Mouse (Mus musculus) heart, embryonic 14.5 days (tissue): ENCODE data around the gene Gm4297. TPM values are rescaled to one million over a fixed set of nuclear protein-coding genes. Genes with fewer than 3 reads are reported as not detected.
"Not testable (repeated sequence)": the region's sequence is repeated elsewhere in the genome, so short reads cannot be mapped to it uniquely, and the experiment has no call there.

Source experiments
- ATAC-seq: fragments of 200-750 bp; cut with Nextera tagmentation; 2 replicates; pipeline ENCODE4 v1.8.0; 2017; ENCODE audit warnings: low read depth, moderate TSS enrichment; ENCODE audit not compliant: insufficient number of reproducible peaks, insufficient read depth, low FRiP score
- H3K27ac ChIP-seq, 2 experiments: fragments of 200-500 bp in 1 of 2; fragments of 300-500 bp in 1 of 2; sonication (generic) in 1 of 2; replicated peaks in 1 of 2; 2 replicates each; pipeline ENCODE4 v1.5.1; 2012 to 2014; ENCODE audit warnings: low read depth in 2 of 2, low read length in 2 of 2, control low read depth in 1 of 2, mild to moderate bottlenecking in 1 of 2, mixed read lengths in 1 of 2; ENCODE audit not compliant: control insufficient read depth in 1 of 2, insufficient read depth in 1 of 2
- H3K27me3 ChIP-seq: fragments of 300-500 bp; sonication (generic); 2 replicates; pipeline ENCODE4 v1.6.1; 2014; ENCODE audit warnings: mild to moderate bottlenecking, low read length, control low read depth; ENCODE audit not compliant: control insufficient read depth, insufficient read depth
- H3K36me3 ChIP-seq: fragments of 300-500 bp; sonication (generic); 2 replicates; pipeline ENCODE4 v1.6.1; 2014; ENCODE audit warnings: mild to moderate bottlenecking, control low read depth, low read length, mixed read lengths; ENCODE audit not compliant: control insufficient read depth, insufficient read depth
- H3K4me1 ChIP-seq, 2 experiments: fragments of 200-500 bp in 1 of 2; fragments of 300-500 bp in 1 of 2; sonication (generic) in 1 of 2; 2 replicates each; pipeline ENCODE4 v1.6.1; 2012 to 2014; ENCODE audit warnings: low read length in 2 of 2, control low read depth in 1 of 2, mixed read lengths in 1 of 2; ENCODE audit not compliant: control insufficient read depth in 2 of 2, insufficient read depth in 2 of 2
- H3K4me2 ChIP-seq: fragments of 300-500 bp; sonication (generic); 2 replicates; pipeline ENCODE4 v1.6.1; 2014; ENCODE audit warnings: mild to moderate bottlenecking, low read length
- H3K4me3 ChIP-seq, 2 experiments: fragments of 200-500 bp in 1 of 2; fragments of 300-500 bp in 1 of 2; sonication (generic) in 1 of 2; 2 replicates each; pipeline ENCODE4 v1.5.1; 2012 to 2014; ENCODE audit warnings: low read length in 2 of 2, mild to moderate bottlenecking in 2 of 2, control low read depth in 1 of 2, low read depth in 1 of 2, moderate library complexity in 1 of 2; ENCODE audit not compliant: control insufficient read depth in 1 of 2, insufficient read depth in 1 of 2
- H3K9ac ChIP-seq: fragments of 300-500 bp; sonication (generic); 2 replicates; pipeline ENCODE4 v1.6.1; 2014; ENCODE audit warnings: mild to moderate bottlenecking, low read length
- H3K9me3 ChIP-seq: fragments of 300-500 bp; sonication (generic); 2 replicates; pipeline ENCODE4 v1.6.1; 2016; ENCODE audit warnings: low read length, control low read depth; ENCODE audit not compliant: control insufficient read depth
- WGBS: fragments of 180-500 bp; shearing (Covaris S2); extraction: QIAGEN DNeasy Blood & Tissue Kit; methylation state at CpG from one replicate; pipeline ENCODE4 v1.1.7; 2014; 5-methylcytosine and 5-hydroxymethylcytosine counted together
- microRNA-seq: library from miRNA; unstranded; fragments of <30 nt; microRNA quantifications from one replicate; pipeline ENCODE4, GENCODE M21; 2016
- polyA plus RNA-seq: library from polyadenylated mRNA; unstranded; fragments of >200 nt; fragmentation: Nextera tagmentation; extraction: Ambion mirVana; gene quantifications from 2 replicates; pipeline ENCODE4 v1.2.1, GENCODE M21; 2014

The Gm4297 gene
- not detected in 2 replicates for polyA plus RNA-seq

DNA sequence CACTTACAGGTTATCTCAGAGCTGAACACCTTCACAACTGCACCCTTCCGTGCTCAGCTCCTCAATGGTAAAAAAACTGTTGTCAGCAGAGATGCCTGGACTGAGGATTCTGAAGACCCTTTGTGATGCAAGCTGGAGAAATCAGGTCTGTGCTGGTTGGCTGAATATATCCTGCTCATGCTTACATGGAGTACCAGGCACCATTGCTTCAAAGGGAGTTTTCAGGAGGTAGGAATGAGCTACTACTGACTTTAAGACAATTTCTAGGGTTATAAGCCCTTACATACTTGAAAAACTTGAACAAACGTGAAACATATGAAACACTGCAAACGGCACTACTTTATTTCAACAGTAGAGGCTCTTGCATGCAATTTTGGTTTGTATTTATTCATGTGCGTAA, at the start of gene Gm4297:
Gene Gm4297 (minus strand): TSS at position 101 of the 400 bp plus-strand sequence.
- 67% methylated on average over 4 of the region's 4 CpGs for WGBS
- H3K4me2 ChIP-seq, H3K4me1 ChIP-seq, H3K9ac ChIP-seq, H3K9me3 ChIP-seq, H3K27me3 ChIP-seq, H3K27ac ChIP-seq, H3K36me3 ChIP-seq, H3K4me3 ChIP-seq, ATAC-seq: not testable (repeated sequence)

Small RNAs within 50 kb of the gene (microRNA-seq; reads per million reads assigned to microRNA genes)
- gene Gm27839 (not detected), gene Gm27910 (not detected)

Other genes starting within 250 kb of the Gm4297 start
- not detected in 2 replicates for gene Gm5934, start 74.1 kb downstream of the Gm4297 start, polyA plus RNA-seq
- not detected in 2 replicates for gene Gm5935, start 200.3 kb upstream of the Gm4297 start, polyA plus RNA-seq